Comparison of ENCODE assay signal across 8 mouse cellular contexts in genomic region chr14:76556031-76556851, GRCm38 (mm10). TPM values are rescaled to one million over a fixed set of nuclear protein-coding genes. Genes with fewer than 3 reads are reported as not detected.
DNase-seq lines count a peak whose midpoint lies in the region; ATAC-seq and TF ChIP-seq lines count a peak whose summit lies in the region.

No protein-coding gene starts in this region.

- H3K9ac ChIP-seq in MEL (ENCODE audit: control insufficient read depth, low read depth, low read length, poor library complexity, severe bottlenecking), result no peak overlapping the region
- H3K9ac ChIP-seq in hindbrain, embryonic 11.5 days (ENCODE audit: low read depth, low read length), result peak overlapping the region; percentile 85
- H3K9ac ChIP-seq in lung, embryonic 14.5 days, result peak overlapping the region; percentile 69

- peak overlapping the region; percentile 23 to 45; a peak in 3 of 4 replicates for H3K4me3 ChIP-seq in MEL (ENCODE audit: control insufficient read depth in 1 of 2, insufficient read depth in 1 of 2, low read depth in 2 of 2, low read length in 2 of 2)
- H3K4me3 ChIP-seq in hindbrain, embryonic 11.5 days (ENCODE audit: low read depth, low read length), result peak overlapping the region; percentile 68
- peak overlapping the region; percentile 60 for H3K4me3 ChIP-seq in lung, embryonic 14.5 days (ENCODE audit: low read depth, low read length)

- peak; percentile 83 for ATAC-seq in hindbrain, embryonic 11.5 days (ENCODE audit: low FRiP score)
- ATAC-seq in lung, embryonic 14.5 days (ENCODE audit: insufficient read depth), result peak; percentile 84
- 0 out of 2 replicates have a peak, but pooled peaks have one; percentile 20 for ATAC-seq in neutrophil, adult 5-6 weeks (ENCODE audit: extremely low read depth, insufficient number of reproducible peaks, low FRiP score, poor library complexity, severe bottlenecking)

- peak; percentile 19 for DNase-seq in MEL (ENCODE audit: low read depth, low spot score)
- peak; percentile 87 for DNase-seq in cerebellum, adult 9-10 months
- DNase-seq in frontal cortex, postnatal 14 days (ENCODE audit: low spot score in 2 of 2), result peak; percentile 46 to 55
- peak; percentile 73 for DNase-seq in hindbrain, embryonic 11.5 days (ENCODE audit: low spot score)
- DNase-seq in layer of hippocampus, adult 9-10 months (ENCODE audit: low spot score), result peak; percentile 20
- DNase-seq in lung, embryonic 14.5 days, result peak; percentile 85
- peak; percentile 41 to 53 for DNase-seq in thymus, adult 18-20 months

- no peaks in the 10 kb centered on the region for H3K79me2 ChIP-seq in MEL (ENCODE audit: control insufficient read depth, insufficient read depth, low read length, poor library complexity)

- peak overlapping the region; percentile 94 for H3K4me2 ChIP-seq in hindbrain, embryonic 11.5 days (replicated peaks; ENCODE audit: low read depth, low read length)
- peak overlapping the region; percentile 95 for H3K4me2 ChIP-seq in lung, embryonic 14.5 days

- no peaks in the 10 kb centered on the region for H3K9me3 ChIP-seq in MEL (replicated peaks; ENCODE audit: insufficient read depth, low read length)
- no peaks in the 10 kb centered on the region for H3K9me3 ChIP-seq in hindbrain, embryonic 11.5 days (ENCODE audit: control insufficient read depth, low read length)
- no peaks in the 10 kb centered on the region for H3K9me3 ChIP-seq in lung, embryonic 14.5 days (ENCODE audit: low read depth, low read length)

- H3K36me3 ChIP-seq in MEL (ENCODE audit: control insufficient read depth in 1 of 2, insufficient read depth in 2 of 2, low read length in 2 of 2), result no peaks in the 10 kb centered on the region
- H3K36me3 ChIP-seq in hindbrain, embryonic 11.5 days (ENCODE audit: control insufficient read depth, insufficient read depth, low read length), result no peaks in the 10 kb centered on the region
- no peaks in the 10 kb centered on the region for H3K36me3 ChIP-seq in lung, embryonic 14.5 days (ENCODE audit: insufficient read depth)

- TF ChIP-seq EP300 in MEL (IDR thresholded peaks at IDR 0.05; ENCODE audit: low read depth in 1 of 2, low read length in 2 of 2), result no peak

- TF ChIP-seq POLR2A in MEL (IDR thresholded peaks at IDR 0.05; ENCODE audit: control insufficient read depth in 1 of 2, insufficient read depth in 1 of 2, low read depth in 1 of 2, low read length in 2 of 2, poor library complexity in 1 of 2), result no peak

- H3K4me1 ChIP-seq in MEL (ENCODE audit: control insufficient read depth in 1 of 2, insufficient read depth in 2 of 2, low read length in 2 of 2), result peaks cover 0 to 8% of the 10 kb centered on the region in 2 experiments; a peak in 2 of 4 replicates
- H3K4me1 ChIP-seq in hindbrain, embryonic 11.5 days (replicated peaks; ENCODE audit: control insufficient read depth, insufficient read depth, low read length), result no peaks in the 10 kb centered on the region
- peaks cover 12% of the 10 kb centered on the region for H3K4me1 ChIP-seq in lung, embryonic 14.5 days (ENCODE audit: insufficient read depth)

- no peak for TF ChIP-seq RAD21 in MEL (IDR thresholded peaks at IDR 0.05; ENCODE audit: low read depth, low read length)

- no peak overlapping the region for H3K27ac ChIP-seq in MEL (ENCODE audit: control insufficient read depth, low read depth, low read length)
- peak overlapping the region; percentile 63 for H3K27ac ChIP-seq in hindbrain, embryonic 11.5 days (ENCODE audit: low read depth, low read length)
- H3K27ac ChIP-seq in lung, embryonic 14.5 days (ENCODE audit: low read depth), result peak overlapping the region; percentile 67

- H3K27me3 ChIP-seq in MEL (ENCODE audit: control insufficient read depth in 1 of 2, insufficient read depth in 2 of 2, low read length in 2 of 2), result peaks cover 16 to 18% of the 10 kb centered on the region in 2 experiments
- no peaks in the 10 kb centered on the region for H3K27me3 ChIP-seq in hindbrain, embryonic 11.5 days (ENCODE audit: control insufficient read depth, insufficient read depth, low read length)
- H3K27me3 ChIP-seq in lung, embryonic 14.5 days (ENCODE audit: insufficient read depth, low read length), result no peaks in the 10 kb centered on the region

- WGBS in hindbrain, embryonic 11.5 days, result 1% methylated on average over 49 of the region's 67 CpGs
- under 1% methylated on average over 62 of the region's 67 CpGs for WGBS in lung, embryonic 14.5 days

- TF ChIP-seq CTCF in MEL (IDR thresholded peaks at IDR 0.05 in 2 of 3, conservative IDR thresholded peaks at IDR 0.05 in 1 of 3; ENCODE audit: control insufficient read depth in 1 of 3, insufficient read depth in 1 of 3, low read depth in 2 of 3, low read length in 3 of 3, poor library complexity in 1 of 3, severe bottlenecking in 1 of 3), result no peak
- TF ChIP-seq CTCF in lung, embryonic 14.5 days (IDR thresholded peaks at IDR 0.05; ENCODE audit: low read depth), result no peak

TF ChIP-seq in MEL, 35 proteins besides CTCF, POLR2A, EP300 and RAD21:
- TF ChIP-seq TCF12 (IDR thresholded peaks at IDR 0.05; ENCODE audit: low read depth, low read length), result no peak
- TF ChIP-seq ELF1 (IDR thresholded peaks at IDR 0.05; ENCODE audit: low read depth, low read length), result no peak
- no peak for TF ChIP-seq SIN3A (IDR thresholded peaks at IDR 0.05; ENCODE audit: low read length)
- TF ChIP-seq ZMIZ1 (IDR thresholded peaks at IDR 0.05; ENCODE audit: low read depth, low read length), result no peak
- no peak for TF ChIP-seq HCFC1 (IDR thresholded peaks at IDR 0.05; ENCODE audit: low read depth, low read length)
- TF ChIP-seq CHD2 (IDR thresholded peaks at IDR 0.05; ENCODE audit: low read length), result no peak
- TF ChIP-seq MYC (IDR thresholded peaks at IDR 0.05; ENCODE audit: low read depth, low read length), result no peak
- TF ChIP-seq POLR2AphosphoS2 (IDR thresholded peaks at IDR 0.05; ENCODE audit: low read length), result no peak
- TF ChIP-seq E2F4 (IDR thresholded peaks at IDR 0.05; ENCODE audit: borderline replicate concordance, low read depth, low read length), result no peak
- TF ChIP-seq ZC3H11A (IDR thresholded peaks at IDR 0.05; ENCODE audit: low read depth, low read length), result no peak
- TF ChIP-seq GABPA (IDR thresholded peaks at IDR 0.05; ENCODE audit: low read depth, low read length), result no peak
- no peak for TF ChIP-seq ZNF384 (IDR thresholded peaks at IDR 0.05; ENCODE audit: low read depth, low read length)
- TF ChIP-seq ETS1 (IDR thresholded peaks at IDR 0.05; ENCODE audit: low read depth, low read length), result no peak
- TF ChIP-seq MAZ (IDR thresholded peaks at IDR 0.05; ENCODE audit: low read depth, low read length), result no peak
- TF ChIP-seq TBP (IDR thresholded peaks at IDR 0.05; ENCODE audit: low read depth, low read length), result no peak
- no peak for TF ChIP-seq MXI1 (IDR thresholded peaks at IDR 0.05; ENCODE audit: low read depth, low read length)
- TF ChIP-seq NRF1 (IDR thresholded peaks at IDR 0.05; ENCODE audit: insufficient read depth, low read depth, low read length, poor library complexity, severe bottlenecking), result no peak

RNA-seq across cellular contexts. Expression of gene Serp2, which starts 0.4 kb away (rescaled TPM):
- 0.26 and 0.42 TPM in 2 replicates for total RNA-seq in MEL (2012; rRNA removed)
- under 1 TPM in 1 of 2 experiments, not detected in 1; 0.56 TPM for polyA plus RNA-seq in MEL (2012; ENCODE audit: insufficient read depth in 1 of 2, insufficient read length in 2 of 2, low read depth in 1 of 2, low replicate concordance in 2 of 2, missing spikeins in 1 of 2)
- 46.1 TPM in 2 replicates for polyA plus RNA-seq in hindbrain, embryonic 11.5 days (2014; fragmentation: Nextera tagmentation; extraction: Ambion mirVana)
- 5.8 and 7.7 TPM in 2 replicates for polyA plus RNA-seq in lung, embryonic 14.5 days (2014; fragmentation: Nextera tagmentation; extraction: Ambion mirVana)
- 2.1 and 4.0 TPM in 2 replicates for total RNA-seq in neutrophil, adult 5-6 weeks (2017)

Comparison
In these comparisons a context has a peak if more than half of its experiments do, and no peak if none do; other contexts are left out.
1. DNase-seq: peak in every context shown above with its lines; median percentile 87 in cerebellum, adult 9-10 months; 85 in lung, embryonic 14.5 days; 73 in hindbrain, embryonic 11.5 days; 50 in frontal cortex, postnatal 14 days; 47 in thymus, adult 18-20 months; 20 in layer of hippocampus, adult 9-10 months; 19 in MEL.
2. ATAC-seq: peak in every context shown above with its lines; median percentile 84 in lung, embryonic 14.5 days; 83 in hindbrain, embryonic 11.5 days; 20 in neutrophil, adult 5-6 weeks.